8 mouse cellular contexts compared by ENCODE assay signal in genomic region chr2:160732420-160732995, GRCm38 (mm10). TPM values are rescaled to one million over a fixed set of nuclear protein-coding genes. Genes with fewer than 3 reads are reported as not detected.
A peak's percentile ranks its signal among the peaks of the same experiment; 100 is the strongest.
DNase-seq lines count a peak whose midpoint lies in the region; ATAC-seq and TF ChIP-seq lines count a peak whose summit lies in the region.

No protein-coding gene starts in this region.

- no peak for DNase-seq in heart, postnatal 36 days
- no peak for DNase-seq in ES-E14 (ENCODE audit: low read depth, low spot score)
- DNase-seq in midbrain, embryonic 11.5 days (ENCODE audit: low spot score, missing footprints): no peak
- DNase-seq in ovary, adult 18-20 months (ENCODE audit: low spot score): no peak
- no peak for DNase-seq in layer of hippocampus, adult 18-20 months (ENCODE audit: low spot score in 2 of 2)

- no peaks in the 10 kb centered on the region for H3K9me3 ChIP-seq in heart, embryonic 11.5 days (replicated peaks; ENCODE audit: control insufficient read depth, low read length)
- no peaks in the 10 kb centered on the region for H3K9me3 ChIP-seq in ES-E14 (ENCODE audit: control insufficient read depth, insufficient read depth, low read depth, low read length)
- no peaks in the 10 kb centered on the region for H3K9me3 ChIP-seq in heart, embryonic 16.5 days (replicated peaks; ENCODE audit: control insufficient read depth, low read length)
- no peaks in the 10 kb centered on the region for H3K9me3 ChIP-seq in midbrain, embryonic 11.5 days (ENCODE audit: control insufficient read depth, low read length)

- H3K36me3 ChIP-seq in heart, embryonic 11.5 days (ENCODE audit: control insufficient read depth, insufficient read depth, low read length): peaks cover 5% of the 10 kb centered on the region; the same call in 1 of the 2 replicates
- H3K36me3 ChIP-seq in ES-E14 (ENCODE audit: control insufficient read depth, insufficient read depth, low read length, poor library complexity, severe bottlenecking): peaks cover under 1% of the 10 kb centered on the region; the same call in 1 of the 2 replicates
- peaks cover 5% of the 10 kb centered on the region for H3K36me3 ChIP-seq in heart, embryonic 16.5 days (ENCODE audit: control insufficient read depth, insufficient read depth)
- H3K36me3 ChIP-seq in midbrain, embryonic 11.5 days (ENCODE audit: control insufficient read depth, insufficient read depth, low read length): no peaks in the 10 kb centered on the region

- H3K4me1 ChIP-seq in heart, embryonic 11.5 days (ENCODE audit: control insufficient read depth, insufficient read depth, low read length): peaks cover 48% of the 10 kb centered on the region
- peaks cover 10 to 34% of the 10 kb centered on the region in 2 experiments; a peak in 3 of 4 replicates for H3K4me1 ChIP-seq in ES-E14 (ENCODE audit: control insufficient read depth in 2 of 2, insufficient read depth in 2 of 2, low read length in 2 of 2, poor library complexity in 1 of 2)
- peaks cover 43% of the 10 kb centered on the region for H3K4me1 ChIP-seq in heart, embryonic 16.5 days (ENCODE audit: control insufficient read depth, insufficient read depth, low read length)
- H3K4me1 ChIP-seq in midbrain, embryonic 11.5 days (ENCODE audit: control insufficient read depth, insufficient read depth, low read length): peaks cover 22% of the 10 kb centered on the region

- 36% methylated on average over 9 of the region's 9 CpGs for WGBS in heart, embryonic 11.5 days (ENCODE audit: insufficient replicate concordance)
- WGBS in heart, embryonic 16.5 days: 27% methylated on average over 9 of the region's 9 CpGs
- 57% methylated on average over 8 of the region's 9 CpGs for WGBS in midbrain, embryonic 11.5 days

- intact Hi-C loops in heart, postnatal 36 days (cut with DNase I): no loop called here

- peak overlapping the region; percentile 97 for H3K4me2 ChIP-seq in heart, embryonic 11.5 days
- H3K4me2 ChIP-seq in heart, embryonic 16.5 days (ENCODE audit: low read depth, low read length): peak overlapping the region; percentile 79
- H3K4me2 ChIP-seq in midbrain, embryonic 11.5 days: peak overlapping the region; percentile 91

- no peak overlapping the region for H3K27ac ChIP-seq in heart, embryonic 11.5 days (ENCODE audit: low read depth, low read length)
- no peak overlapping the region for H3K27ac ChIP-seq in ES-E14 (ENCODE audit: insufficient read depth, low read depth, low read length, poor library complexity, severe bottlenecking)
- H3K27ac ChIP-seq in heart, embryonic 16.5 days (ENCODE audit: low read length): peak overlapping the region; percentile 91
- no peak overlapping the region for H3K27ac ChIP-seq in midbrain, embryonic 11.5 days (ENCODE audit: low read depth, low read length)

- in situ Hi-C loops in ES-E14 (cut with MboI; ENCODE audit: low sequenced_read_pairs in 2 of 2, unreplicated experiment in 2 of 2): no loop called here

- peak overlapping the region; percentile 95 for H3K4me3 ChIP-seq in heart, embryonic 11.5 days (ENCODE audit: low read depth, low read length)
- H3K4me3 ChIP-seq in ES-E14 (ENCODE audit: insufficient read depth in 1 of 2, low read depth in 1 of 2, low read length in 2 of 2, poor library complexity in 1 of 2, severe bottlenecking in 1 of 2): peak overlapping the region; percentile 92 to 96
- peak overlapping the region; percentile 93 for H3K4me3 ChIP-seq in heart, embryonic 16.5 days (ENCODE audit: low read length)
- H3K4me3 ChIP-seq in midbrain, embryonic 11.5 days (ENCODE audit: low read depth, low read length): peak overlapping the region; percentile 89

- peak overlapping the region; percentile 99 for H3K9ac ChIP-seq in heart, embryonic 11.5 days (ENCODE audit: low read depth, low read length)
- peak overlapping the region; percentile 95 for H3K9ac ChIP-seq in ES-E14 (ENCODE audit: insufficient read depth, low read depth, low read length, poor library complexity, severe bottlenecking)
- peak overlapping the region; percentile 97 for H3K9ac ChIP-seq in heart, embryonic 16.5 days (ENCODE audit: low read length)
- peak overlapping the region; percentile 99 for H3K9ac ChIP-seq in midbrain, embryonic 11.5 days (ENCODE audit: low read length)

- no peaks in the 10 kb centered on the region for H3K27me3 ChIP-seq in heart, embryonic 11.5 days (ENCODE audit: control insufficient read depth, insufficient read depth, low read length)
- H3K27me3 ChIP-seq in heart, embryonic 16.5 days (ENCODE audit: control insufficient read depth, insufficient read depth, low read length): no peaks in the 10 kb centered on the region
- peaks cover 2% of the 10 kb centered on the region; the same call in 1 of the 2 replicates for H3K27me3 ChIP-seq in midbrain, embryonic 11.5 days (ENCODE audit: control insufficient read depth, insufficient read depth, low read length)

- no peak for ATAC-seq in heart, embryonic 11.5 days (replicated peaks; ENCODE audit: insufficient number of reproducible peaks, low FRiP score, low TSS enrichment)
- no peak for ATAC-seq in heart, embryonic 16.5 days (replicated peaks; ENCODE audit: extremely low read depth, insufficient read depth, low FRiP score)
- ATAC-seq in midbrain, embryonic 11.5 days (ENCODE audit: low FRiP score): no peak
- no peak for ATAC-seq in CD4-positive, CD25-positive, alpha-beta regulatory T cell, adult 4 months

TF ChIP-seq in ES-E14, 5 proteins besides CTCF, POLR2A, EP300 and RAD21:
- TF ChIP-seq ZC3H11A (IDR thresholded peaks at IDR 0.05; ENCODE audit: borderline replicate concordance, low read depth, low read length) (no peak), CHD2 (IDR thresholded peaks at IDR 0.05; ENCODE audit: low read depth, low read length) (no peak), ZNF384 (IDR thresholded peaks at IDR 0.05; ENCODE audit: low read depth, low read length) (peak; percentile 70), MAFK (IDR thresholded peaks at IDR 0.05; ENCODE audit: insufficient read depth, low read depth, low read length) (no peak), HCFC1 (IDR thresholded peaks at IDR 0.05; ENCODE audit: borderline replicate concordance, insufficient read depth, low read length) (no peak)
TF ChIP-seq in ES-E14: peak in this region for 1.

RNA-seq across cellular contexts. Expression of gene Plcg1, which starts 1.4 kb away (rescaled TPM):
- polyA plus RNA-seq in heart, embryonic 11.5 days (2014; fragmentation: Nextera tagmentation; extraction: Ambion mirVana): 31.0 and 33.9 TPM in 2 replicates
- total RNA-seq in heart, postnatal 36 days (2021): 10 to 100 TPM; 56.7 to 73.1 TPM
- total RNA-seq in ES-E14 (2012; rRNA removed): 59.0 and 96.8 TPM in 2 replicates
- 26.4 and 32.0 TPM in 2 replicates for polyA plus RNA-seq in heart, embryonic 16.5 days (2015; fragmentation: Nextera tagmentation; extraction: Ambion mirVana)
- 64.0 and 65.3 TPM in 2 replicates for polyA plus RNA-seq in midbrain, embryonic 11.5 days (2014; fragmentation: Nextera tagmentation; extraction: Ambion mirVana)
- polyA plus RNA-seq in CD4-positive, CD25-positive, alpha-beta regulatory T cell, adult 4 months (2017; shearing (Covaris generic)): 10 to 100 TPM; 56.4 to 66.8 TPM
- total RNA-seq in layer of hippocampus, adult 18-20 months (2021): 10 to 100 TPM; 90.6 to 99.5 TPM
